Mouse (Mus musculus): Measurements from ENCODE around the gene E130309D02Rik.

- TF ChIP-seq CTCF (IDR thresholded peaks at IDR 0.05; ENCODE audit: extremely low read depth, insufficient read depth, insufficient read length, insufficient replicate concordance) (no peak), POLR2A (IDR thresholded peaks at IDR 0.05; ENCODE audit: low read depth, low read length) (no peak)
Observed at GRCm38 (mm10) chr5:143252791-143253185, 62.4 kb downstream of the E130309D02Rik start.

Data from spleen, adult 2 months (tissue).